Mouse (Mus musculus) lung, embryonic 14.5 days (tissue): ENCODE measurements around the gene Mthfd1l. TPM values are rescaled to one million over a fixed set of nuclear protein-coding genes. Genes with fewer than 3 reads are reported as not detected.
"Not testable (repeated sequence)": the region's sequence is repeated elsewhere in the genome, so short reads cannot be mapped to it uniquely, and the experiment has no call there.

ENCODE experiments used
- ATAC-seq: fragments of 200-750 bp; cut with Nextera tagmentation; 2 replicates; pipeline ENCODE4 v1.8.0; 2017; ENCODE audit warnings: mild to moderate bottlenecking, moderate TSS enrichment, moderate library complexity; ENCODE audit not compliant: insufficient read depth
- DNase-seq: peaks from one replicate; pipeline ENCODE4 v3.0.0-alpha.2; 2015
- H3K27ac ChIP-seq: fragments of 300-500 bp; sonication (generic); 2 replicates; pipeline ENCODE4 v1.5.1; 2014; ENCODE audit warnings: low read depth, mild to moderate bottlenecking, moderate library complexity
- H3K27me3 ChIP-seq: fragments of 300-500 bp; sonication (generic); 2 replicates; pipeline ENCODE4 v1.6.1; 2014; ENCODE audit warnings: low read length, control low read depth; ENCODE audit not compliant: insufficient read depth
- H3K36me3 ChIP-seq: fragments of 300-500 bp; sonication (generic); 2 replicates; pipeline ENCODE4 v1.6.1; 2014; ENCODE audit warnings: control low read depth; ENCODE audit not compliant: insufficient read depth
- H3K4me1 ChIP-seq: fragments of 300-500 bp; sonication (generic); 2 replicates; pipeline ENCODE4 v1.6.1; 2014; ENCODE audit warnings: antibody characterized with exemption, control low read depth; ENCODE audit not compliant: insufficient read depth
- H3K4me2 ChIP-seq: fragments of 300-500 bp; sonication (generic); 2 replicates; pipeline ENCODE4 v1.6.1; 2014; ENCODE audit warnings: mild to moderate bottlenecking
- H3K4me3 ChIP-seq: fragments of 300-500 bp; sonication (generic); 2 replicates; pipeline ENCODE4 v1.5.1; 2014; ENCODE audit warnings: low read depth, low read length
- H3K9ac ChIP-seq: fragments of 300-500 bp; sonication (generic); 2 replicates; pipeline ENCODE4 v1.6.1; 2014
- H3K9me3 ChIP-seq: fragments of 300-500 bp; sonication (generic); 2 replicates; pipeline ENCODE4 v1.6.1; 2016; ENCODE audit warnings: low read depth, low read length, control low read depth
- CTCF ChIP-seq: IDR thresholded peaks from 2 replicates; pipeline ENCODE4 v1.5.1; 2016; ENCODE audit warnings: antibody characterized with exemption, low read depth
- WGBS: fragments of 180-500 bp; shearing (Covaris S2); extraction: QIAGEN DNeasy Blood & Tissue Kit; methylation state at CpG from one replicate; pipeline ENCODE4 v1.1.7; 2014; 5-methylcytosine and 5-hydroxymethylcytosine counted together
- polyA plus RNA-seq: library from polyadenylated mRNA; unstranded; fragments of >200 nt; fragmentation: Nextera tagmentation; extraction: Ambion mirVana; gene quantifications from 2 replicates; pipeline ENCODE4 v1.2.1, GENCODE M21; 2014

Mthfd1l gene
- polyA plus RNA-seq, 1 experiment from 2014 or later, result 21.7 TPM

DNA sequence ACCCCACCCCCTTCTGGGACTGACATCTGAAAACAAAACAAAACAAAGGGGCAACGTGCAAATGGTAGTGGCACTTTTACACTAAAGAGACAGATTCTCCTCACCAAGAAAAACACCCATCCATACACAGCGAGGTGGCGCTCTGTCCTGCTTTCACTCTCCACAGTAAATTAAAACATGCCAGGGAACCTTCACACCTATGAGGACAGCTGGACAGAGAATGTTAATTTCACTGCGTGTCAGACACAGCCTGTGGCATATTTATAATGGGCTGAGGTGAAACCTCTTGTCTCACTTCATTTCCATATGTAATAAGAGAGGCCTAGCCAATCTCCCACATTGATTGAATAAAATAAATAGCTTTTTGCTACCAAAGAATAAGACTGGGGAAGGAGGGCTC is 146.4 kb downstream of the Mthfd1l start:
- TF ChIP-seq CTCF, result no peak
- no peak for ATAC-seq
- no peak overlapping the region for H3K4me3 ChIP-seq
- no peak overlapping the region for H3K27ac ChIP-seq
- DNase-seq, result no peak
- no peaks in the 10 kb centered on the region for H3K27me3 ChIP-seq
- no peak overlapping the region for H3K4me2 ChIP-seq
- no peak overlapping the region for H3K9ac ChIP-seq
- H3K4me1 ChIP-seq, result peaks cover 16% of the 10 kb centered on the region
- WGBS, result 76% methylated on average over 4 of the region's 4 CpGs
- no peaks in the 10 kb centered on the region for H3K9me3 ChIP-seq
- H3K36me3 ChIP-seq, result no peaks in the 10 kb centered on the region

DNA sequence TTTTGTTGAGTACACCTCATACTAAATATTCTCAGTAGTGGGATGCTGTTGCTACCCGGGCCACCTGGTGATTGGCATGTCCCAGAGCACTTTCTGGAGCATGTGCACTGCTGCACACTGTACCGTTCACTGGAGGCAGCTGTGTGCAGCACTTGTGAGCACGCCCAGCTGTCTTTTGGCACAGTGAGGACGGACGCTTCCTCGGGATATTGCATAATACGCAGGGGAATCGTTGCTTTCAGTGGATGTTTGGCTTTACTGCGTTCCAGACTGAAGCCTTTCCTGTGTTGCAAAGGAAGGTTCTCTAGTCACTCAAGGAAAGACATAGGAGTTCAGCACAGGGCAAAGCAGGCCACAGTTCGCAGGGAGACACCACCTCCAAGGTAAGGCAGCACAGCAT is 147.8 kb downstream of the Mthfd1l start:
- DNase-seq (peak; percentile 91), ATAC-seq (peak; percentile 86)
- no peaks in the 10 kb centered on the region for H3K9me3 ChIP-seq
- WGBS, result 34% methylated on average over 10 of the region's 10 CpGs
- H3K4me3 ChIP-seq, result no peak overlapping the region
- TF ChIP-seq CTCF, result no peak
- H3K4me1 ChIP-seq, result peaks cover 16% of the 10 kb centered on the region
- H3K9ac ChIP-seq, result no peak overlapping the region
- H3K27me3 ChIP-seq, result no peaks in the 10 kb centered on the region
- peak overlapping the region; percentile 78; the same call in 1 of the 2 replicates for H3K27ac ChIP-seq
- no peak overlapping the region for H3K4me2 ChIP-seq
- H3K36me3 ChIP-seq, result no peaks in the 10 kb centered on the region

DNA sequence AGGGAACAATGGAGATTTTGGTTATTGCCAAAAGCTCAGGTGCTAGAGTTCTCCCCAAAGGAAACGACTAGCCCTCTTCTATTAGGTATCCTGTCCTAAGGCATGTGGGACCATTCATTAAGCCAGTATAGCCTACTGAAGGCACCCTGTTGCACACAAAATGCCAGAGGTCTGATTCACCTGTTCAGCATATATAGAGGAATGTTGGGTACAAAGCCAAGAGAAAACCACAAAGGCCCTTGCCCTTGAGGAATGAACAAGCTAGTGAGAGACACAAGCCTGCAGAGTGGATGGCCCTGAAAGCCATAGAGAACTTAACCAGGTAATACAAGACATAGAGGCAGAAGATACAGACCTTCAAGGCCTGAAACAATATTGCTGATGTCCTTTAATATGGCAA is 148.3 kb downstream of the Mthfd1l start:
- H3K4me1 ChIP-seq, result peaks cover 16% of the 10 kb centered on the region
- WGBS, result 81% methylated on average over 1 of the region's 1 CpGs
- no peak for DNase-seq

DNA sequence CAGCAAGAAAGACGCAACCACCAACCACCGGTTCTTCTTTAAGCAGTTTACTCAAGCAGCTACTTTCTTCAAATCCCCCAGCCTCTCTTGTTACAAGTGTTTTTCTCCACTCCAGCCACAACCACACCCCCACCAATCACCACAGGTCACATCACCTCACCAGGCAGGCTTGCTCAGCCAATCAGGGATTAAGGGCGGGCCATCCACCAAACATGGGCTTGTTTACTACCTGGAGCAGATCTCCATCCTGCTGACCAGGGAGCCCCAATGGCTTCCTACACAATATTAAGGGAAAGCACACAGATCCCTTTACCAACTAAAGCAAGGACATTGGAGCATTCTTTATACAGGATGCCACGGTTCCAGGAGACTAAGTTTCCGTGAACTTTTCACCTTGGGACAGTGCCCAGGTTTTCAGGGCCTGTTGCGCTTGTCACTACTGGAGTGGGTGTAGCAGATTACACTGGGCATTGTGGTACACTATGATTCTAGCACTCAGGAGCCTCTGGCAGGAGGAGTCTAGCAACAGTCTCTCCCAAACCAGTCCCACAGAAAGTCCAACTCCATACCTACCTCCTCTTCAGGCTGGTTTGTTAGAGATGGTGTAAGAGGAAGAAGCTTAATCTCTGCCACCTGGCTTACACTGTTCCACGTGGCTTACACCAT is 150.5 kb downstream of the Mthfd1l start:
- H3K4me2 ChIP-seq, ATAC-seq, H3K27ac ChIP-seq, H3K4me3 ChIP-seq, H3K9ac ChIP-seq, H3K27me3 ChIP-seq, H3K36me3 ChIP-seq, H3K9me3 ChIP-seq: not testable (repeated sequence)
- H3K4me1 ChIP-seq, result peaks cover 14% of the 10 kb centered on the region
- WGBS, result 68% methylated on average over 7 of the region's 7 CpGs
- DNase-seq, result peak; percentile 21

More for the DNA sequence above, 148.3 kb downstream of the Mthfd1l start:
- Histone ChIP-seq H3K4me2 (no peak overlapping the region), H3K36me3 (no peaks in the 10 kb centered on the region), H3K27ac (peak overlapping the region; percentile 78; the same call in 1 of the 2 replicates), H3K4me3 (no peak overlapping the region), H3K9ac (no peak overlapping the region), H3K27me3 (no peaks in the 10 kb centered on the region), H3K9me3 (no peaks in the 10 kb centered on the region)
- TF ChIP-seq CTCF, result no peak
- no peak for ATAC-seq

DNA sequence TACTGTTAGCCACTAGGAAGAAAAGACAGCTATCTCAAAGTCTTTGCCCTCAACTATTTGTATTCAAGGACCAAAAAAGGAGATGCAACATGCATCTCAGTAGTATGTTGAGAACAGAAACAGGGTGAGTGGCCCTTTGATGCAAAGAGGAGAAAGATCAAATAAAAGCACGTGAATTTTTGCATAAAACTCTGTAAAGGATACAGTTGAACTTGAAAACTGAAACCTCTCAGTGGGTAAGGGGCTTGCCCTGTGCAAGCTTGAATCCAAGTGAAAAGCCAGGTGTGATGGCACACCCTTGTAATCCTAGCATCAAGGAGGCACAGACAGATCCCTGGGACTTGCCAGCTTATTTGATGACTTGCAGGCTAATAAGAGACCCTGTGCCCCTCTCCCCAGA is 151.2 kb downstream of the Mthfd1l start:
- Histone ChIP-seq H3K36me3 (no peaks in the 10 kb centered on the region), H3K4me3 (no peak overlapping the region), H3K4me1 (peaks cover 20% of the 10 kb centered on the region), H3K9me3 (no peaks in the 10 kb centered on the region), H3K27me3 (no peaks in the 10 kb centered on the region), H3K9ac (no peak overlapping the region), H3K4me2 (no peak overlapping the region), H3K27ac (no peak overlapping the region)
- no peak for ATAC-seq
- DNase-seq, result no peak
- TF ChIP-seq CTCF, result no peak
- WGBS, result 54% methylated on average over 1 of the region's 1 CpGs

DNA sequence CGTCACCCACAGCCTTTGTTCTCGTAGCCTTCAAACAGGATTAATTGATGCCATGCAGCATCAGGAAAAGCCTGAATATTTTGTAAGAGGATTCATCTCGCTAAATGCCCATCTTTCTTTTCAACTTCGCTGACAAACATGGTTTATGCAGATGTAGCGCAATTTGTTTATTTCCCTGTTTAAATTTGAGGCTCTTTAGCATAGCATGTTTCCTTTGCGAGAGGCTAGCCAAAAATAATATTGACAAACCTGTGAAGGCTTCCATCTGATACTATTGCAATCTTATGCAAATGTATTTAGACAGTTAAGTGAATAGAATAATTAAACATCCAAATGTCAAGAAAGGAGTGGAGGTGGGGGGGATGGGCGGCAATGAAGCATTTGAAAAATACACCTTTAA is 152.3 kb downstream of the Mthfd1l start:
- Histone ChIP-seq H3K27ac (no peak overlapping the region), H3K4me1 (peaks cover 27% of the 10 kb centered on the region), H3K36me3 (no peaks in the 10 kb centered on the region), H3K9me3 (no peaks in the 10 kb centered on the region), H3K4me2 (no peak overlapping the region), H3K4me3 (no peak overlapping the region), H3K9ac (no peak overlapping the region), H3K27me3 (no peaks in the 10 kb centered on the region)
- WGBS, result 68% methylated on average over 7 of the region's 7 CpGs
- DNase-seq, result no peak
- no peak for TF ChIP-seq CTCF
- ATAC-seq, result no peak

DNA sequence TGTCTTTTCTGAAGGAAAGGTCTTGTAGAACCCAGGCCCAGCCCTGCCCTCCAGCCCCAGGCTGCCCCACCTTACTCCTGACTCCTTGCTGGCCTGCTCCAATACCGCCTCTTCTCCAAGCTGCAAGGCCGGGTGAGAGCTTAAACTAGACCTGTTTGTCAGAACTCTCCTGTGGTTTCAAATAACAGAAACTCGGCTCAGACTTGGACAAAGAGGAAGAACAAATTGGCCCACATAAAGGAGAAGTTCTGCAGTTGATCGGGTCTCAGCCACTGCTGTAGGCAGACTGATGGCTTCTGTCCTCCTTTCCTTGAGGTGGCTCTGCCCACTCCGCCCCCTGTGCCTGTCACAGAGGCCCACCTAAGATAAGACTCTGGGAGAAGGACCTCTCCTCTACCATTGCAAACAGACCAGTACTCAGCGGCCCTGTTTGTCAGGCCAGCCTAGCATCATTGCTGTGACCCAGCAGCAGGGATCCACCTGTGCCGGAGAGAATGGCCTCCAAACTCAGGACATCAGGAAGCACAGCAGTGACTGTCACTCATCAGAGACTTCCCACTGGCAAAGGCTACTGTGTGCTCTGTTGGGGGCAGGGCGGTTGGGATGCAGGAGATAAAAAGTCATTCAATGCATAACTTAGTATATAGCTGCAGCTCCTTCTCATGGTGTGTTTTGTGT is 153.6 kb downstream of the Mthfd1l start:
- no peak for TF ChIP-seq CTCF
- no peak overlapping the region for H3K4me2 ChIP-seq
- WGBS, result 45% methylated on average over 8 of the region's 8 CpGs
- H3K27me3 ChIP-seq, result no peaks in the 10 kb centered on the region
- no peak overlapping the region for H3K9ac ChIP-seq
- no peak overlapping the region for H3K4me3 ChIP-seq
- ATAC-seq, result peak; percentile 33; the same call in 1 of the 2 replicates
- peaks cover 20% of the 10 kb centered on the region for H3K4me1 ChIP-seq
- no peaks in the 10 kb centered on the region for H3K9me3 ChIP-seq
- DNase-seq, result no peak
- H3K27ac ChIP-seq, result peak overlapping the region; percentile 67
- H3K36me3 ChIP-seq, result no peaks in the 10 kb centered on the region
